Mouse (Mus musculus) inflammation-experienced regulatory T-cells (primary cell): ENCODE results near the gene Npffr2. TPM values are rescaled to one million over a fixed set of nuclear protein-coding genes. Genes with fewer than 3 reads are reported as not detected.

Source experiments
- polyA plus RNA-seq, 2 experiments: library from polyadenylated mRNA; unstranded; fragments of 100-300 nt; shearing (Covaris generic); gene quantifications; one replicate each; pipeline ENCODE4 v1.2.1; 2017

The Npffr2 gene
- polyA plus RNA-seq, result not detected

DNA sequence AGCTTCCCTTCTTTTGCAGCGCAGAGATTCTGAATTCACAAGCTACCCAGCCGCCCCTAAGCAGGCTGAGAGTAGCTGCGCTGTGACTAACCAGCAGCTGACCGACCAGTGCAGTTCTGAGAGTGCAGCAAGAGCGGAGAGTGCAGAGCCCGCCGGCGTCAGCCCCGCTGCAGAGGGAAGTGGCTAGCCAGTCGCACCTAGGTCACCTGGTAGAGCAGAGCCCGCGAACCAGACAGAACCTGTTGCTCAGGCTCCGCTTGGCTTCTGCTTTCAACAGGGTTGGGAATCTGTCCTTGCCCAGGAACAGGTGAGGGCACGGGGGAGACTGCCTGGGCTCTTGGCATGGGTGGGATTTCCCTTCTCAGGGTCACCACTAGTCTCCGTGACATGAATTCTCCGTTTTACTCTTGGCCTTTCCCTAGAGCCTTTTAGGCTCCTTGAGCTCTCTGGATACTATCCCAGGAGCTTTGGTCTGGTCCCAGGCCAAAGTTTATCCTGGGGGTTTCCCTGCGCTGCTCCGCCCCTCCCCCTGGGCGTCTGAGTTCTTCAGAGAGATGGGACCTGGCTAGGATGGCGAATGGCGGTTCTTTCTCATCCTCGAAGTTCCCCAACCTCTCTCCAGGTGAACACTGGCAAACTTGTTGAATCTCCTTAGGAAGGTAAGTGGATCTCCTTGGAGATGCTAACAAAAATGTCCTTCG is at the start of gene Npffr2:
Npffr2 (plus strand) TSS at position 552 of the 701 bp plus-strand sequence.

Other genes with a start within 250 kb of the Npffr2 start
- not detected for gene Gc, start 69.5 kb upstream of the Npffr2 start, polyA plus RNA-seq